Mouse (Mus musculus) gastrocnemius, adult 18-20 months (tissue): ENCODE measurements around the gene Txndc2. TPM values are rescaled to one million over a fixed set of nuclear protein-coding genes. Genes with fewer than 3 reads are reported as not detected.

ENCODE experiments used
- DNase-seq: peaks from one replicate; pipeline ENCODE4 v3.0.0; 2021; ENCODE audit warnings: low spot score
- total RNA-seq, 2 experiments: library from RNA; stranded (reverse); gene quantifications; 2 replicates each; pipeline ENCODE4 v1.2.3; 2021

The Txndc2 gene
- total RNA-seq, 2 experiments from 2014 or later: not detected

GRCm38 (mm10) chr17:65612391-65613141 lies 29.4 kb downstream of the Txndc2 start:
- peak; percentile 46 for DNase-seq

GRCm38 (mm10) chr17:65611721-65612120 lies 30.2 kb downstream of the Txndc2 start:
- DNase-seq: no peak

GRCm38 (mm10) chr17:65608743-65609142 lies 33.2 kb downstream of the Txndc2 start:
- no peak for DNase-seq

- DNase-seq: no peak
Measured at GRCm38 (mm10) chr17:65608312-65608687, 33.7 kb downstream of the Txndc2 start.

GRCm38 (mm10) chr17:65607574-65608311 lies 34.2 kb downstream of the Txndc2 start:
- no peak for DNase-seq

GRCm38 (mm10) chr17:65606014-65606413 lies 36.0 kb downstream of the Txndc2 start:
- no peak for DNase-seq

GRCm38 (mm10) chr17:65604892-65605291 lies 37.1 kb downstream of the Txndc2 start:
- DNase-seq: no peak

GRCm38 (mm10) chr17:65604315-65604714 lies 37.7 kb downstream of the Txndc2 start:
- DNase-seq: no peak

- no peak for DNase-seq
Measured at GRCm38 (mm10) chr17:65597857-65598486, 44.0 kb downstream of the Txndc2 start.

GRCm38 (mm10) chr17:65594687-65595086 lies 47.3 kb downstream of the Txndc2 start:
- DNase-seq: no peak

Other genes with a start within 250 kb of the Txndc2 start
- gene Tmem232, start 101.4 kb downstream of the Txndc2 start, total RNA-seq: 10 to 100 TPM; 18.6 to 19.4 TPM
- gene Vapa, start 28.6 kb downstream of the Txndc2 start, total RNA-seq: 100 to 1,000 TPM; 138 to 142 TPM
- gene Rab31, start 130.6 kb upstream of the Txndc2 start, total RNA-seq: 1 to 10 TPM; 4.6 to 5.1 TPM
- gene Ppp4r1, start 140.4 kb upstream of the Txndc2 start, total RNA-seq: 10 to 100 TPM; 20.7 to 22.6 TPM
- 10 to 100 TPM; 26.1 to 27.3 TPM for gene Ralbp1, start 243.6 kb upstream of the Txndc2 start, total RNA-seq